ENCODE assay signal across 9 mouse cellular contexts in the genomic region with DNA sequence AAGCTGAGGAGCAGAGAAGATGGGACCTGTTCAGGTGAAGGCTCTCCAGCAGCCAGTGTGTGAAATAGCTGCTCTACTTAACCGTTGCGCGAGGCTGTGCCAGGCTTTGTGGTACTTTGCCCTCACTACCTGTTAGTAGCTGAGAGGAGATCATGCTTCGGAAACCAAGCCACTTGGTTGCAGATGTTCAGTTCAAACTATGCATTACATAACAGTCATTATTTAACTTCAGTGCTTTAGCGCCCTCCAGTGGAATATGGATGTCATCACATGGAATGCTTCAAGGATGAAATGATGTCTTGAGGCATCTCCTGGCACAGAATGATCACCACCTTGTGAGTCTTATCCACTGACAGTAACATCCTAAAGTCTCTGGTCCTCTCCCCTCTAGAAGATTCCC. TPM values are rescaled to one million over a fixed set of nuclear protein-coding genes. Genes with fewer than 3 reads are reported as not detected.
DNase-seq lines count a peak whose midpoint lies in the region; ATAC-seq and TF ChIP-seq lines count a peak whose summit lies in the region.
"Had no signal": no experiment of that assay in that cellular context is flagged by ENCODE, and none has a peak within 500 bp of the region (broad histone marks: within the 10 kb centered on the region; RNA-seq: fewer than 3 reads in every experiment).

No protein-coding gene starts in this region.

- no peak overlapping the region for H3K27ac ChIP-seq in MEL (ENCODE audit: control insufficient read depth, low read depth, low read length)
- H3K27ac ChIP-seq in lung, postnatal 0 days (ENCODE audit: low read length): no peak overlapping the region
- H3K27ac ChIP-seq: liver, embryonic 15.5 days had no signal

- WGBS in lung, postnatal 0 days: 30% methylated on average over 5 of the region's 5 CpGs

- peak; percentile 16 for DNase-seq in heart, postnatal 4 days
- DNase-seq in heart, adult 8-10 months (ENCODE audit: low spot score): no peak
- peak; percentile 24 for DNase-seq in MEL (ENCODE audit: low read depth, low spot score)
- peak; percentile 78 for DNase-seq in embryo, embryonic 10 days (ENCODE audit: low spot score)
- peak; percentile 43 for DNase-seq in kidney, postnatal 10 days
- peak; percentile 71 for DNase-seq in lung, postnatal 0 days (ENCODE audit: low spot score)
- DNase-seq in testis, postnatal 14 days (ENCODE audit: low spot score): peak; percentile 22
- no peak for DNase-seq in ovary, postnatal 10 days (ENCODE audit: low spot score)

- no peak for TF ChIP-seq EP300 in MEL (IDR thresholded peaks at IDR 0.05; ENCODE audit: low read depth in 1 of 2, low read length in 2 of 2)
- no peak for TF ChIP-seq EP300 in lung, postnatal 0 days (IDR thresholded peaks at IDR 0.05)

- no peaks in the 10 kb centered on the region for H3K9me3 ChIP-seq in MEL (replicated peaks; ENCODE audit: insufficient read depth, low read length)
- H3K9me3 ChIP-seq in lung, postnatal 0 days (ENCODE audit: low read length): no peaks in the 10 kb centered on the region
- H3K9me3 ChIP-seq: liver, embryonic 15.5 days had no signal

- TF ChIP-seq RAD21 in MEL (IDR thresholded peaks at IDR 0.05; ENCODE audit: low read depth, low read length): peak; percentile 28

- ATAC-seq in lung, postnatal 0 days: no peak

- H3K27me3 ChIP-seq in MEL (ENCODE audit: control insufficient read depth in 1 of 2, insufficient read depth in 2 of 2, low read length in 2 of 2): no peaks in the 10 kb centered on the region; a peak in 1 of 4 replicates
- no peaks in the 10 kb centered on the region for H3K27me3 ChIP-seq in lung, postnatal 0 days (replicated peaks; ENCODE audit: insufficient read depth, low read length)

- H3K36me3 ChIP-seq in MEL (ENCODE audit: control insufficient read depth in 1 of 2, insufficient read depth in 2 of 2, low read length in 2 of 2): no peaks in the 10 kb centered on the region
- no peaks in the 10 kb centered on the region for H3K36me3 ChIP-seq in lung, postnatal 0 days (ENCODE audit: insufficient read depth, low read length)
- H3K36me3 ChIP-seq: liver, embryonic 15.5 days had no signal

- TF ChIP-seq POLR2A in MEL (IDR thresholded peaks at IDR 0.05; ENCODE audit: control insufficient read depth in 1 of 2, insufficient read depth in 1 of 2, low read depth in 1 of 2, low read length in 2 of 2, poor library complexity in 1 of 2): no peak

- H3K4me2 ChIP-seq in lung, postnatal 0 days (replicated peaks; ENCODE audit: low read depth, low read length): no peak overlapping the region
- H3K4me2 ChIP-seq: liver, embryonic 15.5 days had no signal

- no peaks in the 10 kb centered on the region for H3K4me1 ChIP-seq in MEL (ENCODE audit: control insufficient read depth in 1 of 2, insufficient read depth in 2 of 2, low read length in 2 of 2)
- H3K4me1 ChIP-seq in lung, postnatal 0 days (ENCODE audit: insufficient read depth, low read depth, low read length): no peaks in the 10 kb centered on the region
- H3K4me1 ChIP-seq: liver, embryonic 15.5 days had no signal

- peak in 2 of 3 experiments; percentile 44 to 58; a peak in 4 of 6 replicates for TF ChIP-seq CTCF in MEL (IDR thresholded peaks at IDR 0.05 in 2 of 3, conservative IDR thresholded peaks at IDR 0.05 in 1 of 3; ENCODE audit: control insufficient read depth in 1 of 3, insufficient read depth in 1 of 3, low read depth in 2 of 3, low read length in 3 of 3, poor library complexity in 1 of 3, severe bottlenecking in 1 of 3)
- TF ChIP-seq CTCF in lung, postnatal 0 days (IDR thresholded peaks at IDR 0.05): peak; percentile 81

- no peaks in the 10 kb centered on the region for H3K79me2 ChIP-seq in MEL (ENCODE audit: control insufficient read depth, insufficient read depth, low read length, poor library complexity)

- no peak overlapping the region for H3K4me3 ChIP-seq in MEL (ENCODE audit: control insufficient read depth in 1 of 2, insufficient read depth in 1 of 2, low read depth in 2 of 2, low read length in 2 of 2)
- H3K4me3 ChIP-seq in lung, postnatal 0 days (ENCODE audit: low read depth, low read length): no peak overlapping the region
- H3K4me3 ChIP-seq: liver, embryonic 15.5 days had no signal

- H3K9ac ChIP-seq in MEL (ENCODE audit: control insufficient read depth, low read depth, low read length, poor library complexity, severe bottlenecking): no peak overlapping the region
- no peak overlapping the region for H3K9ac ChIP-seq in lung, postnatal 0 days (replicated peaks; ENCODE audit: low read depth)
- H3K9ac ChIP-seq: liver, embryonic 15.5 days had no signal

TF ChIP-seq in MEL, 35 proteins besides CTCF, POLR2A, EP300 and RAD21:
- TF ChIP-seq JUND (IDR thresholded peaks at IDR 0.05; ENCODE audit: low read depth, low read length): no peak
- TF ChIP-seq SMC3 (IDR thresholded peaks at IDR 0.05; ENCODE audit: low read depth, low read length): peak; percentile 23
- TF ChIP-seq HCFC1 (IDR thresholded peaks at IDR 0.05; ENCODE audit: low read depth, low read length): no peak
- no peak for TF ChIP-seq GATA1 (IDR thresholded peaks at IDR 0.05; ENCODE audit: low read depth, low read length)
- no peak for TF ChIP-seq RCOR1 (IDR thresholded peaks at IDR 0.05; ENCODE audit: low read depth, low read length)
- TF ChIP-seq MEF2A (IDR thresholded peaks at IDR 0.05; ENCODE audit: extremely low read depth, insufficient replicate concordance, low read depth, low read length, poor library complexity, severe bottlenecking): no peak
- TF ChIP-seq TBP (IDR thresholded peaks at IDR 0.05; ENCODE audit: low read depth, low read length): no peak
- no peak for TF ChIP-seq ZMIZ1 (IDR thresholded peaks at IDR 0.05; ENCODE audit: low read depth, low read length)
- no peak for TF ChIP-seq MXI1 (IDR thresholded peaks at IDR 0.05; ENCODE audit: low read depth, low read length)

RNA-seq across cellular contexts. Expression of a gene that starts 56.5 kb away (rescaled TPM):
- not detected for total RNA-seq in heart, postnatal 4 days (2021)
- total RNA-seq in heart, adult 8-10 months (2022): not detected
- not detected in 2 replicates for total RNA-seq in MEL (2012; rRNA removed)
- polyA plus RNA-seq in MEL (2012; ENCODE audit: insufficient read depth in 1 of 2, insufficient read length in 2 of 2, low read depth in 1 of 2, low replicate concordance in 2 of 2, missing spikeins in 1 of 2): not detected
- polyA plus RNA-seq in lung, postnatal 0 days (2015; fragmentation: Nextera tagmentation; extraction: Ambion mirVana): not detected in 2 replicates
- polyA plus RNA-seq: liver, embryonic 15.5 days had no signal

Comparison
In these comparisons a context has a peak if more than half of its experiments do, and no peak if none do; other contexts are left out.
1. DNase-seq: peak in heart, postnatal 4 days (single experiment), MEL (single experiment), embryo, embryonic 10 days (single experiment), kidney, postnatal 10 days (single experiment), lung, postnatal 0 days (single experiment) and testis, postnatal 14 days (single experiment); none in heart, adult 8-10 months (single experiment) and ovary, postnatal 10 days (single experiment).